Mouse (Mus musculus) midbrain, postnatal 0 days (tissue): ENCODE data around the gene Arhgap31. TPM values are rescaled to one million over a fixed set of nuclear protein-coding genes. Genes with fewer than 3 reads are reported as not detected.
A peak's percentile ranks its signal among the peaks of the same experiment; 100 is the strongest.

ENCODE experiments used
- ATAC-seq: fragments of 200-750 bp; cut with Nextera tagmentation; 2 replicates; pipeline ENCODE4 v1.8.0; 2017; ENCODE audit warnings: moderate number of reproducible peaks, mild to moderate bottlenecking, moderate TSS enrichment, moderate library complexity; ENCODE audit not compliant: low FRiP score
- DNase-seq: peaks from one replicate; pipeline ENCODE4 v3.0.0-alpha.2; 2015; ENCODE audit warnings: low spot score
- H3K27ac ChIP-seq: fragments of 300-500 bp; sonication (generic); 2 replicates; pipeline ENCODE4 v1.5.1; 2014; ENCODE audit warnings: low read depth, mild to moderate bottlenecking, low read length, mixed read lengths
- H3K27me3 ChIP-seq: fragments of 300-500 bp; sonication (generic); 2 replicates; pipeline ENCODE4 v1.6.1; 2014; ENCODE audit warnings: low read length, control low read depth, mixed read lengths; ENCODE audit not compliant: insufficient read depth
- H3K36me3 ChIP-seq: fragments of 300-500 bp; sonication (generic); 2 replicates; pipeline ENCODE4 v1.6.1; 2014; ENCODE audit warnings: low read length, control low read depth, mixed read lengths; ENCODE audit not compliant: insufficient read depth
- H3K4me1 ChIP-seq: fragments of 300-500 bp; sonication (generic); 2 replicates; pipeline ENCODE4 v1.6.1; 2014; ENCODE audit warnings: mild to moderate bottlenecking, control low read depth, antibody characterized with exemption, low read length, mixed read lengths; ENCODE audit not compliant: insufficient read depth
- H3K4me2 ChIP-seq: fragments of 300-500 bp; sonication (generic); 2 replicates; pipeline ENCODE4 v1.6.1; 2014; ENCODE audit warnings: low read depth, mild to moderate bottlenecking, low read length, mixed read lengths; ENCODE audit not compliant: poor library complexity, severe bottlenecking
- H3K4me3 ChIP-seq: fragments of 300-500 bp; sonication (generic); 2 replicates; pipeline ENCODE4 v1.5.1; 2014; ENCODE audit warnings: low read depth, mild to moderate bottlenecking, low read length, moderate library complexity
- H3K9ac ChIP-seq: fragments of 300-500 bp; sonication (generic); replicated peaks from 2 replicates; pipeline ENCODE4 v1.6.1; 2014; ENCODE audit warnings: mild to moderate bottlenecking, low read length, moderate library complexity, mixed read lengths; ENCODE audit not compliant: poor library complexity, severe bottlenecking
- H3K9me3 ChIP-seq: fragments of 300-500 bp; sonication (generic); 2 replicates; pipeline ENCODE4 v1.6.1; 2016; ENCODE audit warnings: low read length, control low read depth
- CTCF ChIP-seq: IDR thresholded peaks from 2 replicates; pipeline ENCODE4 v1.5.1; 2016; ENCODE audit warnings: antibody characterized with exemption, mild to moderate bottlenecking
- WGBS: fragments of 180-500 bp; shearing (Covaris S2); extraction: QIAGEN DNeasy Blood & Tissue Kit; methylation state at CpG from one replicate; pipeline ENCODE4 v1.1.7; 2014; 5-methylcytosine and 5-hydroxymethylcytosine counted together
- polyA plus RNA-seq: library from polyadenylated mRNA; unstranded; fragments of >200 nt; fragmentation: Nextera tagmentation; extraction: Ambion mirVana; gene quantifications from 2 replicates; pipeline ENCODE4 v1.2.1, GENCODE M21; 2015
- total RNA-seq: library from RNA; depleted of rRNA; stranded (reverse); fragments of >200 nt; gene quantifications from 2 replicates; pipeline ENCODE4 v1.2.3, GENCODE M21; 2014

Arhgap31 gene
- total and polyA plus RNA-seq, 2 experiments from 2014 or later, result 3.2 to 10.0 TPM

DNA sequence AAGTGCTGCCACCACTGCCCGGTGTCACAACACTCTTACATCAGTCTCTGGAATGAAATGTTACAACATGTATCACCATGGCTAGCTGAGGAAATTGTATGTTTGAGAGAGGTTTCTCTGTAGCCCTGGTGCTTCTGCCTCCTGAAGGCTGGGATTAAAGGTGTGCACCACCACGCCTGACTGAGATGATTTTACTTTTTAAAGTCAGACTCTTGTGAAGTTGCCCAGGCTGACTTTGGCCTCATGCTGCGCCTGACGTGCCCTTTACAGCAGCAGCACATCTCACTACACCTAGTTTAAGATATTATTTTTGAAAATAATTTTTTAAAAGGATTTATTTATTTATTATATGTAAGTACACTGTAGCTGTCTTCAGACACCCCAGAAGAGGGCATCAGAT is 120.1 kb downstream of the Arhgap31 start:
- Histone ChIP-seq H3K36me3 (peaks cover 21% of the 10 kb centered on the region), H3K27me3 (no peaks in the 10 kb centered on the region), H3K4me1 (no peaks in the 10 kb centered on the region), H3K4me2 (no peak overlapping the region), H3K27ac (no peak overlapping the region), H3K9me3 (no peaks in the 10 kb centered on the region), H3K4me3 (no peak overlapping the region), H3K9ac (no peak overlapping the region)
- TF ChIP-seq CTCF, result no peak
- ATAC-seq (no peak), DNase-seq (no peak)
- WGBS, result 94% methylated on average over 4 of the region's 4 CpGs

DNA sequence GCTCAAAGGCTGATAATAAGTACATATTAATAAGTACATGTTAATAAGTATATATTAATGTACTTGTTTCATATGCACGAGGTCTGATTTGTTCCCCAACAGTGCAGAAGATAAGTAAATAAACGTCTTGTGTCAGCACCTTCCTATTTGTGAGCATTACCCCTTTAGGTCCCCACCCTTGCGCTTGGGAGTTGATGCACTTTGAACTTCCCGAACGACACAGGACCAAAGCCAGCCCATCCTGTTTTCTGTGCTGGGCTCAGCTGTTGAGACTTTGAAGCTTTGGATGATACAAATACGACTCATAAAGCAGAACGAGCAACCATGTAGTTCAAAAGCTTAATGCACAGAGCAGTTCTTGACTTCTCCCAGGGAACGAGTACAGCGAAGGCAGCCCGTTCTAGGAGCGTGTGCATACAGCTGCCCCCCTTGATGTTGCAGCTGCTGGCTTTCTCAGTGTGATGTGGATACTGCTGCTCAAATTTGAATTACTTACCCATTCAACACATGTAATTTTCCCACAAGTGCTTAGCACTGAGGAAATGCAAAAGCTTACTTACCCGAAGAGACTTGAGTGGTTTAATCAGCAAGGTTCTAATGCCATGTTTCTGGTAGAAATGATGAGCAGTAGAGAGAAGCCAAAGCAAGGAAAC is 120.9 kb downstream of the Arhgap31 start:
- TF ChIP-seq CTCF, result no peak
- Histone ChIP-seq H3K9ac (no peak overlapping the region), H3K4me3 (no peak overlapping the region), H3K9me3 (no peaks in the 10 kb centered on the region), H3K27me3 (no peaks in the 10 kb centered on the region), H3K4me1 (no peaks in the 10 kb centered on the region), H3K27ac (no peak overlapping the region), H3K36me3 (peaks cover 28% of the 10 kb centered on the region), H3K4me2 (no peak overlapping the region)
- DNase-seq (no peak), ATAC-seq (no peak)
- WGBS, result 86% methylated on average over 12 of the region's 12 CpGs

DNA sequence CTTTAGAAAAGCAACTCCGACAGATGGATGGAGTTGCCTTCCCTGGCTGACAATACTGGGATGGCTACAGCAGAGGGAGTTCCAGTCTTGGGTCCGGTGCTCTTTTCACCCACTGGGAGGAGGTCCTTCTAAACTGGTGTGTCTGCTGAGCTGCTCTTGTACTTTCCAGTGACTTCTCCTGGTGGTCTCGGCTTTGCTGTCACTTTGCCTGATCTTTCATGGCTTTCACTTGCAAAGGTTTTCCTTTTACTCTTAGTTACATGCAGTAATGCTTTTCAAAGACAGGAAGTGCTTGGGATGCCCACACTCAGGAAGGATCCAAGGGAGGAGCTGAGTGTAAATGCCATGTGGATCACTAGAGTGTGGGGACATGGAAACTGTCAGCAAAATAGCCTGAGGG is 121.6 kb downstream of the Arhgap31 start:
- Histone ChIP-seq H3K4me3 (no peak overlapping the region), H3K9me3 (no peaks in the 10 kb centered on the region), H3K27me3 (no peaks in the 10 kb centered on the region), H3K4me2 (no peak overlapping the region), H3K36me3 (peaks cover 32% of the 10 kb centered on the region), H3K27ac (no peak overlapping the region), H3K4me1 (no peaks in the 10 kb centered on the region), H3K9ac (no peak overlapping the region)
- DNase-seq (no peak), ATAC-seq (no peak)
- 83% methylated on average over 3 of the region's 3 CpGs for WGBS
- TF ChIP-seq CTCF, result 0 out of 2 replicates have a peak, but pooled peaks have one; percentile 9

DNA sequence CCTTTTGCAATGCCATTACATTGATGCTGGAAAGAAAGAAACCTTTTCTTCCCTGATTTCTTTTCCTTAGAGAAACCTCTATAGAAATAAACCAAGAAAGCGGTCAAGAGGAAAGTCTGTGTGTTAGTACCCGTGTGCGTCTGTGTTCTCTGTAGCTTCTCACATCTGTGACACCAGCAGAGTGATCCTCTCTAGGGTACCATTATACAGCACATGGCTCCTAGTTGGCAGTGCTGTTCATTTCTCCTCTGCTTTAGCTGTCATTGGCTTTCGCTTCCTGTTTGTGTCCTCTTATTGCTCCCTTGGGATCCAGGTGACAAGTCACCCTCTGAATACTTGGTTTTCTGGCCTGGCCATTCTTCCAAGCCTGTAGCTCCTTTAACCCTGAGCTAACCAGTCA is 125.5 kb downstream of the Arhgap31 start:
- Histone ChIP-seq H3K36me3 (peaks cover 64% of the 10 kb centered on the region), H3K4me1 (no peaks in the 10 kb centered on the region), H3K27me3 (no peaks in the 10 kb centered on the region), H3K9ac (no peak overlapping the region), H3K27ac (no peak overlapping the region), H3K4me2 (no peak overlapping the region), H3K9me3 (no peaks in the 10 kb centered on the region), H3K4me3 (no peak overlapping the region)
- no peak for DNase-seq
- 94% methylated on average over 4 of the region's 4 CpGs for WGBS
- no peak for TF ChIP-seq CTCF
- ATAC-seq, result no peak

DNA sequence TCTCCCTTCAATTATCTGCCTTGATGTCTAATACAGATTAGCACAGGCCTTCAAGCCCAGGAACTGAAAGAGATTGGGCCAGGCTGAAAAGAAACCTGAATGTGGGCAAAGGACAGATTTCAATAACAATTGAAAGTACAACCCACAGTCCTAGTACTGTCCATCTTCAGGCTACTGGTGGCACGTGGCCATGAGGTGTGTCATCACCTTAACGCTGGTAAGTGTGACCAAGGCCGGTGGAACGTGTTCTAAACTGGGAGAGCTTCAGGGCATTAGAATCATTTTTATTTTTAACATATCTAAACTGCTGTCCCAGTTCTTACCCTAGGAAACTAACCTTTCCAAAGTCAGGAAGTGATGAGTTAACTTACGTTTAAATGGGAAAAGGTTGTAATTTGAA is 125.9 kb downstream of the Arhgap31 start:
- Histone ChIP-seq H3K4me2 (no peak overlapping the region), H3K27ac (no peak overlapping the region), H3K27me3 (no peaks in the 10 kb centered on the region), H3K4me1 (no peaks in the 10 kb centered on the region), H3K36me3 (peaks cover 62% of the 10 kb centered on the region), H3K9me3 (no peaks in the 10 kb centered on the region), H3K9ac (no peak overlapping the region), H3K4me3 (no peak overlapping the region)
- ATAC-seq, result no peak
- 95% methylated on average over 5 of the region's 5 CpGs for whole genome bisulfite sequencing
- no peak for TF ChIP-seq CTCF
- no peak for DNase-seq

- Histone ChIP-seq H3K27me3 (no peaks in the 10 kb centered on the region), H3K27ac (no peak overlapping the region), H3K9ac (no peak overlapping the region), H3K36me3 (peaks cover 52% of the 10 kb centered on the region), H3K4me2 (no peak overlapping the region), H3K4me3 (no peak overlapping the region), H3K9me3 (no peaks in the 10 kb centered on the region), H3K4me1 (no peaks in the 10 kb centered on the region)
- TF ChIP-seq CTCF, result no peak
- 94% methylated on average over 5 of the region's 5 CpGs for WGBS
- ATAC-seq (no peak), DNase-seq (no peak)
Observed at GRCm38 (mm10) chr16:38585186-38585585, 127.9 kb downstream of the Arhgap31 start.
